Mouse (Mus musculus) spleen, adult 2 months (tissue): Measurements from ENCODE around the gene Ctsg.
"Not testable (repeated sequence)": the region's sequence is repeated elsewhere in the genome, so short reads cannot be mapped to it uniquely, and the experiment has no call there.

Experiments
- CTCF ChIP-seq: fragments of 200-500 bp; IDR thresholded peaks from 2 replicates; pipeline ENCODE4 v1.5.1; 2011; ENCODE audit warnings: mild to moderate bottlenecking, inconsistent platforms; ENCODE audit not compliant: insufficient read depth, insufficient read length, insufficient replicate concordance; ENCODE audit errors: extremely low read depth
- POLR2A ChIP-seq: fragments of 200-500 bp; IDR thresholded peaks from 2 replicates; pipeline ENCODE4 v1.6.1; 2011; ENCODE audit warnings: low read depth, low read length, inconsistent platforms

- not testable (repeated sequence) for TF ChIP-seq CTCF, POLR2A
Measured at GRCm38 (mm10) chr14:56132508-56132907, 30.1 kb upstream of the Ctsg start, which contains the start of gene Gzmd.
